Mouse (Mus musculus) cerebellum, adult 2 months (tissue): Measurements from ENCODE around the gene Tpcn1. TPM values are rescaled to one million over a fixed set of nuclear protein-coding genes. Genes with fewer than 3 reads are reported as not detected.
A peak's percentile ranks its signal among the peaks of the same experiment; 100 is the strongest.

Source experiments
- DNase-seq, 2 experiments: peaks; one replicate each; pipeline ENCODE4 v3.0.0; 2021
- H3K27ac ChIP-seq: fragments of 200-500 bp; 2 replicates; pipeline ENCODE4 v1.5.1; 2012; ENCODE audit warnings: low read length, control low read depth, inconsistent platforms; ENCODE audit not compliant: insufficient read depth
- H3K27me3 ChIP-seq: fragments of 200-500 bp; 2 replicates; pipeline ENCODE4 v1.6.1; 2012; ENCODE audit warnings: inconsistent platforms, mild to moderate bottlenecking, low read length, moderate library complexity; ENCODE audit not compliant: control insufficient read depth, insufficient read depth
- H3K4me1 ChIP-seq: fragments of 200-500 bp; 2 replicates; pipeline ENCODE4 v1.6.1; 2011; ENCODE audit warnings: low read length; ENCODE audit not compliant: control insufficient read depth, insufficient read depth
- H3K4me3 ChIP-seq: fragments of 200-500 bp; replicated peaks from 2 replicates; pipeline ENCODE3; 2011; ENCODE audit warnings: mild to moderate bottlenecking, low read depth, low read length, control low read depth; ENCODE audit not compliant: insufficient read depth
- CTCF ChIP-seq: fragments of 200-500 bp; IDR thresholded peaks from 2 replicates; pipeline ENCODE4 v1.5.1; 2011; ENCODE audit warnings: low read depth, mild to moderate bottlenecking, control low read depth, low read length, moderate library complexity, borderline replicate concordance; ENCODE audit not compliant: insufficient read depth
- POLR2A ChIP-seq: fragments of 200-500 bp; IDR thresholded peaks from 2 replicates; pipeline ENCODE4 v1.6.1; 2011; ENCODE audit warnings: low read length, control low read depth, borderline replicate concordance; ENCODE audit not compliant: insufficient read depth
- WGBS: fragments of 180-500 bp; shearing (Covaris S2); methylation state at CpG from one replicate; pipeline ENCODE4 v1.1.7; 2018; 5-methylcytosine and 5-hydroxymethylcytosine counted together
- polyA plus RNA-seq: library from polyadenylated mRNA; depleted of rRNA; stranded (reverse); fragments of >200 nt; gene quantifications from 2 replicates; pipeline ENCODE4 v1.2.3, GENCODE M21; 2012

Tpcn1 gene
- polyA plus RNA-seq, 1 experiment, result 47.3 TPM

- Histone ChIP-seq H3K27me3 (no peaks in the 10 kb centered on the region), H3K4me1 (peaks cover 4% of the 10 kb centered on the region; the same call in 1 of the 2 replicates), H3K4me3 (no peak overlapping the region), H3K27ac (no peak overlapping the region)
- TF ChIP-seq CTCF (no peak), POLR2A (no peak)
- WGBS, result 86% methylated on average over 12 of the region's 12 CpGs
- DNase-seq, result no peak
Observed at GRCm38 (mm10) chr5:120618778-120619177, 30.3 kb upstream of the Tpcn1 start.

DNA sequence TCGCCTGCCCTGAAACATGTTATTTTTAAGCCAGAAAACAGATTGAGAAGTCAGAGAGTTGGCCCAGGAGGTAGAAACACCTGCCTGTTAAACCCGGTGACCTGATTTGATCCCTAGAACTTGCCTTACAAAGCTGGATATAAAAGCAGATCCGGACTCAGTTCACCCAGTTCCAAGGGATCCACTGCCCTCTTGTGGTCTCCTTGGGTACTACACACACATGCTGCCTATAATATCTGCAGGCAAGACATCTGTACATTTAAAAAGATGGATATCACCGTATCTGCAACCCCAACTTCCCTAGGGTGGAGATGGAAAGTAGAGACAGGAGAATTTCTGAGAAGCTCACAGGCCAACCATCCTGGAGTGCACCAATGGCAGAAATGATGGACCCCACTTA lies 27.4 kb upstream of the Tpcn1 start:
- no peaks in the 10 kb centered on the region for H3K27me3 ChIP-seq
- WGBS, result 90% methylated on average over 4 of the region's 4 CpGs
- H3K27ac ChIP-seq, result no peak overlapping the region
- DNase-seq, result no peak
- TF ChIP-seq CTCF (peak; percentile 45), POLR2A (no peak)
- H3K4me1 ChIP-seq, result peaks cover 10% of the 10 kb centered on the region; the same call in 1 of the 2 replicates
- no peak overlapping the region for H3K4me3 ChIP-seq

GRCm38 (mm10) chr5:120612822-120613604 lies 24.5 kb upstream of the Tpcn1 start:
- TF ChIP-seq CTCF, result no peak
- TF ChIP-seq POLR2A, result peak; percentile 69
- H3K27me3 ChIP-seq, result no peaks in the 10 kb centered on the region
- peak; percentile 100 for DNase-seq
- H3K4me3 ChIP-seq, result peak overlapping the region; percentile 97
- H3K27ac ChIP-seq, result peak overlapping the region; percentile 97
- peaks cover 8% of the 10 kb centered on the region for H3K4me1 ChIP-seq
- WGBS, result under 1% methylated on average over 69 of the region's 69 CpGs

DNA sequence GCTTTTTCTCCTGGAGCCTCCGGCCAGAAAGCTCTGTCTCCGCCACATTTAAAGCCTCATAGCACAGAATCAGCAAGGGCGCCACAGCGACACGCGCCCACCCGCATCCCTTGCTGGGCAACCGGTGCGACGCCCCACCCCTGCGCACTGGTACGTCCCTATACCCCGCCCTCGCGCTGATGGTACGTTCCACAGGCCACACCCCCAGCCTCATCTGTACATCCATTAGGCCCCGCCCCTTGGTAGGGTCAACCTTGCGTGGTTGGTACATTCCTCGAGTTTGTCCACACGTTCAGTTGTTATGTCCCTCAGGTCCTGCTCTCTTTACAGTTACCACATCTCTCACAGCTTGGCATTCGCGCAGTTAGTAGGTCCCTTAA lies 24.0 kb upstream of the Tpcn1 start, which contains the start of the genes Rita1 and Ddx54:
Gene Rita1 (minus strand): TSS at position 148 of the 380 bp plus-strand sequence.
Gene Ddx54 (plus strand): TSS at position 298 of the 380 bp plus-strand sequence.
- WGBS, result under 1% methylated on average over 22 of the region's 22 CpGs
- H3K4me3 ChIP-seq, result peak within 1 kb of the TSS; percentile 97
- H3K27me3 ChIP-seq, result no peaks in the 10 kb centered on the region
- peak; percentile 96 to 100 for DNase-seq
- peaks cover 8% of the 10 kb centered on the region for H3K4me1 ChIP-seq
- TF ChIP-seq CTCF (no peak), POLR2A (peak; percentile 80)
- H3K27ac ChIP-seq, result peak within 1 kb of the TSS; percentile 97

GRCm38 (mm10) chr5:120611416-120611815 lies 22.9 kb upstream of the Tpcn1 start:
- peak overlapping the region; percentile 72 for H3K4me3 ChIP-seq
- H3K27me3 ChIP-seq, result no peaks in the 10 kb centered on the region
- 20% methylated on average over 8 of the region's 8 CpGs for WGBS
- peaks cover 8% of the 10 kb centered on the region for H3K4me1 ChIP-seq
- TF ChIP-seq CTCF, result no peak
- TF ChIP-seq POLR2A, result no peak
- no peak overlapping the region for H3K27ac ChIP-seq
- peak in 1 of 2 experiments; percentile 44 for DNase-seq

GRCm38 (mm10) chr5:120610906-120611305 lies 22.4 kb upstream of the Tpcn1 start:
- H3K27me3 ChIP-seq, result no peaks in the 10 kb centered on the region
- no peak overlapping the region for H3K4me3 ChIP-seq
- 48% methylated on average over 5 of the region's 5 CpGs for WGBS
- no peak overlapping the region for H3K27ac ChIP-seq
- peak in 1 of 2 experiments; percentile 44 for DNase-seq
- peaks cover 8% of the 10 kb centered on the region for H3K4me1 ChIP-seq
- TF ChIP-seq CTCF, result no peak
- no peak for TF ChIP-seq POLR2A

DNA sequence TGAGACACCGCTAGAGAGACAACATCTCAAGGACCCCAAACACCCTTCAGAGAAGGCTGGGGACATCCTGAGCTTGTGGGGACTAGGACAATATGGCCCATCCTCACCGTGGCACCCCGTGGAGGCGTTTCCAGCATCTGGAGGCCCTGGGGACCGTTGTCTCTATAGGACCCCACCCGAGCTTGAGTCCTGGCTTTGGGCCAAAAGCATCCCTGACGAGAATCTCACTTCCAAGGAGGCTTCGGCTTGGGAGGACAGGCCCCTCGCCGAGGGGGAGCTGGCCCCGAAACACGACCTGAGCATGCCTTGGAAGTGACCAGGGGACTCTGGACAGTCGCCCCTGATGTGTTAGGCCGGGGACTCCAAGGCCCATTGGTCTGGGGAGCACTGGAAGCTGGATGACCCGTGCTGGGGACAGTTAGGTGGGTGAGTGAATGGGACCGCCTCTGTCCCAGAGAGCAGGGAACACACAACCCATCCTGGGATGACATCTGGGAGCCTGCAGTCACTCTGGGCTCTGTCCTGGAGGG lies 20.8 kb upstream of the Tpcn1 start:
- Histone ChIP-seq H3K27me3 (no peaks in the 10 kb centered on the region), H3K27ac (no peak overlapping the region), H3K4me3 (no peak overlapping the region), H3K4me1 (peaks cover 8% of the 10 kb centered on the region)
- no peak for DNase-seq
- WGBS, result 62% methylated on average over 16 of the region's 16 CpGs
- TF ChIP-seq CTCF (no peak), POLR2A (no peak)

DNA sequence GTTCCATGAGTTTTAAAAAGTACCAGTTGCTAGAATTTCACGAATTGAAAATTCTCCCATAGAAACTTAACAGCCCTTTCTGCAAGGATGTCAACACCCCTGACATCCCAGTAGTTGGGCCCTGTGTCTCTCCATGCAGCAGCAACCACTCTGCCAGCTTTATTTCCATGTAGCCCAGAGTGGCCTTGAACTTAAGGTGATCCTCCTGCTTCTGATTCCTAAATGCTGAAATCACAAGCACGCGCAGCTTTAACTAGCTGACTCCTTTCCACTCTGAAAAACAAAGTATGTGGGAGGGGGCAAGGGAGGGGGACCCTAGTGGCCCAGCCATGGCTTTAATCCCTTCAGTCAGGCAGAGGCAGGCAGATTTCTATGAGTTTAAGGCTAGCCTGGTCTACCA lies 18.9 kb upstream of the Tpcn1 start:
- TF ChIP-seq POLR2A, result no peak
- no peak for TF ChIP-seq CTCF
- Histone ChIP-seq H3K27ac (no peak overlapping the region), H3K4me3 (no peak overlapping the region), H3K4me1 (peaks cover 10% of the 10 kb centered on the region), H3K27me3 (no peaks in the 10 kb centered on the region)
- 84% methylated on average over 3 of the region's 3 CpGs for WGBS
- DNase-seq, result no peak
